Mouse (Mus musculus) embryonic fibroblast, embryonic 13.5 days (primary cell): ENCODE results near the gene Lemd2. TPM values are rescaled to one million over a fixed set of nuclear protein-coding genes. Genes with fewer than 3 reads are reported as not detected.

Source experiments
- H3K27ac ChIP-seq: 2 replicates; pipeline ENCODE4 v1.5.1; 2012; ENCODE audit warnings: low read length, control low read depth, inconsistent platforms; ENCODE audit not compliant: insufficient read depth
- H3K4me1 ChIP-seq: 2 replicates; pipeline ENCODE4 v1.6.1; 2011; ENCODE audit warnings: low read length; ENCODE audit not compliant: control insufficient read depth, insufficient read depth
- H3K4me3 ChIP-seq: 2 replicates; pipeline ENCODE4 v1.5.1; 2011; ENCODE audit warnings: mild to moderate bottlenecking, control low read depth, low read length; ENCODE audit not compliant: insufficient read depth
- CTCF ChIP-seq: IDR thresholded peaks from 2 replicates; pipeline ENCODE4 v1.5.1; 2011; ENCODE audit warnings: mild to moderate bottlenecking, control low read depth, low read length, moderate library complexity, borderline replicate concordance; ENCODE audit not compliant: insufficient read depth
- POLR2A ChIP-seq: IDR thresholded peaks from 2 replicates; pipeline ENCODE4 v1.6.1; 2011; ENCODE audit warnings: low read depth, mild to moderate bottlenecking, control low read depth, low read length, moderate library complexity
- polyA plus RNA-seq: library from polyadenylated mRNA; stranded (reverse); fragments of >200 nt; gene quantifications from 2 replicates; pipeline ENCODE4 v1.2.4, GENCODE M21; 2011; ENCODE audit warnings: low read depth; ENCODE audit not compliant: missing spikeins, insufficient read length

The Lemd2 gene
- polyA plus RNA-seq, 1 experiment = 48.7 TPM

GRCm38 (mm10) chr17:27203358-27204074, 753 bp downstream of the Lemd2 start:
- H3K4me1 ChIP-seq = peaks cover 13% of the 10 kb centered on the region

GRCm38 (mm10) chr17:27202919-27203357, 1.3 kb downstream of the Lemd2 start:
- peak overlapping the region; percentile 94 for H3K4me3 ChIP-seq
- TF ChIP-seq POLR2A = no peak
- no peak for TF ChIP-seq CTCF
- H3K27ac ChIP-seq = peak overlapping the region; percentile 73; the same call in 1 of the 2 replicates
- peaks cover 13% of the 10 kb centered on the region for H3K4me1 ChIP-seq

More at GRCm38 (mm10) chr17:27203358-27204074, 753 bp downstream of the Lemd2 start:
- H3K27ac ChIP-seq = peak overlapping the region; percentile 73
- TF ChIP-seq POLR2A (no peak), CTCF (no peak)
- peak overlapping the region; percentile 94 for H3K4me3 ChIP-seq

GRCm38 (mm10) chr17:27201981-27202380, 2.3 kb downstream of the Lemd2 start:
- Histone ChIP-seq H3K27ac (no peak overlapping the region), H3K4me3 (no peak overlapping the region), H3K4me1 (peaks cover 9% of the 10 kb centered on the region)
- no peak for TF ChIP-seq CTCF
- TF ChIP-seq POLR2A = no peak

- TF ChIP-seq POLR2A (0 out of 2 replicates have a peak, but pooled peaks have one; percentile 7), CTCF (no peak)
- peaks cover 9% of the 10 kb centered on the region for H3K4me1 ChIP-seq
- no peak overlapping the region for H3K4me3 ChIP-seq
- H3K27ac ChIP-seq = no peak overlapping the region; the same call in 1 of the 2 replicates
These were observed 3.5 kb downstream of the Lemd2 start for GRCm38 (mm10) chr17:27200801-27201200.

GRCm38 (mm10) chr17:27199864-27200263, 4.4 kb downstream of the Lemd2 start:
- TF ChIP-seq POLR2A (no peak), CTCF (no peak)

GRCm38 (mm10) chr17:27199205-27199604, 5.1 kb downstream of the Lemd2 start:
- Histone ChIP-seq H3K4me3 (no peak overlapping the region), H3K27ac (no peak overlapping the region), H3K4me1 (peaks cover 6% of the 10 kb centered on the region)
- TF ChIP-seq CTCF (no peak), POLR2A (no peak)

More at GRCm38 (mm10) chr17:27199864-27200263, 4.4 kb downstream of the Lemd2 start:
- Histone ChIP-seq H3K4me1 (peaks cover 9% of the 10 kb centered on the region), H3K27ac (no peak overlapping the region), H3K4me3 (no peak overlapping the region)

GRCm38 (mm10) chr17:27196206-27196605, 8.1 kb downstream of the Lemd2 start:
- Histone ChIP-seq H3K4me1 (peaks cover 4% of the 10 kb centered on the region; the same call in 1 of the 2 replicates), H3K4me3 (no peak overlapping the region), H3K27ac (no peak overlapping the region)
- TF ChIP-seq POLR2A (no peak), CTCF (no peak)

- TF ChIP-seq POLR2A (no peak), CTCF (no peak)
- H3K4me3 ChIP-seq = no peak overlapping the region
- H3K4me1 ChIP-seq = no peaks in the 10 kb centered on the region
- no peak overlapping the region for H3K27ac ChIP-seq
These were observed 9.7 kb downstream of the Lemd2 start for GRCm38 (mm10) chr17:27194258-27195185.

- TF ChIP-seq CTCF (no peak), POLR2A (no peak)
- no peak overlapping the region for H3K27ac ChIP-seq
- no peak overlapping the region for H3K4me3 ChIP-seq
- no peaks in the 10 kb centered on the region for H3K4me1 ChIP-seq
These were observed 12.5 kb downstream of the Lemd2 start for GRCm38 (mm10) chr17:27191804-27192203.
